In the genomic region with DNA sequence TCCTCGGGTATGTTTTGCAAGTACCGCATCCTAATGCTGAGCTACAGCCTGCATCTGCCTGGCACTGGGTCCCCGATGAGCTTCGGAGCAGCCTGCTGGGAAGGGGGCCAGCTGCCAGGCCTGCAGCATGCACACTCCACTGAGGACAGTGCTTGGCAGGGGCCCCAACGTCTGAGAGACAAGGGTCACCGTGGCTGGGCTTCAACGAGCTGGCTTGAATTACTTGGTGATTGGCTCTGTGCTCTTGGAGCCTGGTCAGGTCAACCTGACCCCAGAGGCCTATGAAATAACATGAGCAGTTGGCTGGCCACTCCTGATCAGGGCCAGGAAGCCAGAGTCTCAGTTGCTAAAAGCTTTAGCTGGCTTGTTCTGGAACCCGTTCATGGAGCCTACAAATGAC, we compare ENCODE assay signal across 9 mouse cellular contexts.
DNase-seq lines count a peak whose midpoint lies in the region; ATAC-seq lines count a peak whose summit lies in the region.
"Had no signal": no experiment of that assay in that cellular context is flagged by ENCODE, and none has a peak within 500 bp of the region (broad histone marks: within the 10 kb centered on the region; RNA-seq: fewer than 3 reads in every experiment).

No protein-coding gene starts in this region.

- peaks cover 7% of the 10 kb centered on the region; the same call in 1 of the 2 replicates for H3K4me1 ChIP-seq in hindbrain, embryonic 16.5 days (ENCODE audit: control insufficient read depth, insufficient read depth, low read depth, low read length)

- no peaks in the 10 kb centered on the region for H3K36me3 ChIP-seq in hindbrain, embryonic 16.5 days (ENCODE audit: control insufficient read depth, insufficient read depth, low read length)
- H3K36me3 ChIP-seq: liver, embryonic 15.5 days had no signal

- H3K9ac ChIP-seq in hindbrain, embryonic 16.5 days (ENCODE audit: low read depth, low read length) = no peak overlapping the region
- H3K9ac ChIP-seq: liver, embryonic 15.5 days had no signal

- H3K27ac ChIP-seq in hindbrain, embryonic 16.5 days (ENCODE audit: low read depth, low read length) = no peak overlapping the region
- H3K27ac ChIP-seq: liver, embryonic 15.5 days had no signal

- WGBS in hindbrain, embryonic 16.5 days = 28% methylated on average over 8 of the region's 8 CpGs

- H3K4me2 ChIP-seq in hindbrain, embryonic 16.5 days (ENCODE audit: low read length) = no peak overlapping the region
- H3K4me2 ChIP-seq: liver, embryonic 15.5 days had no signal

- ATAC-seq in hindbrain, embryonic 16.5 days = peak; percentile 95

- DNase-seq in embryo, embryonic 11 days = peak; percentile 20
- no peak for DNase-seq in embryo, embryonic 9.5 days (ENCODE audit: extremely low spot score)
- peak; percentile 5 for DNase-seq in adrenal gland, postnatal 4 days (ENCODE audit: low spot score in 2 of 2)
- DNase-seq in frontal cortex, adult 2 months (ENCODE audit: extremely low spot score in 1 of 2, low spot score in 1 of 2) = peak; percentile 26 to 67
- peak; percentile 68 to 79 for DNase-seq in left cerebral cortex, postnatal 10 days (ENCODE audit: extremely low spot score in 1 of 2, low spot score in 2 of 2)
- DNase-seq in right cerebral cortex, adult 18-20 months = peak; percentile 69
- no peak for DNase-seq in spleen, postnatal 10 days (ENCODE audit: low spot score in 2 of 2)

- H3K27me3 ChIP-seq in hindbrain, embryonic 16.5 days (replicated peaks; ENCODE audit: control insufficient read depth, insufficient read depth, low read length) = peaks cover 3% of the 10 kb centered on the region
- H3K27me3 ChIP-seq: liver, embryonic 15.5 days had no signal

- intact Hi-C loops in left cerebral cortex, postnatal 10 days (cut with DNase I) = no loop called here

- H3K9me3 ChIP-seq in hindbrain, embryonic 16.5 days (ENCODE audit: control insufficient read depth, low read length) = no peaks in the 10 kb centered on the region
- H3K9me3 ChIP-seq: liver, embryonic 15.5 days had no signal

- H3K4me3 ChIP-seq in hindbrain, embryonic 16.5 days (ENCODE audit: low read length) = no peak overlapping the region
- H3K4me3 ChIP-seq: liver, embryonic 15.5 days had no signal

Comparison
In these comparisons a context has a peak if more than half of its experiments do, and no peak if none do; other contexts are left out.
1. DNase-seq: peak in embryo, embryonic 11 days (single experiment), adrenal gland, postnatal 4 days (2 of 2), frontal cortex, adult 2 months (2 of 2), left cerebral cortex, postnatal 10 days (2 of 2) and right cerebral cortex, adult 18-20 months (single experiment); none in embryo, embryonic 9.5 days (single experiment) and spleen, postnatal 10 days (0 of 2).